Mouse (Mus musculus) hindbrain, postnatal 0 days (tissue): ENCODE results near the gene Lrp8. TPM values are rescaled to one million over a fixed set of nuclear protein-coding genes. Genes with fewer than 3 reads are reported as not detected.

Experiments
- ATAC-seq: fragments of 200-750 bp; cut with Nextera tagmentation; 2 replicates; pipeline ENCODE4 v1.8.0; 2017; ENCODE audit warnings: mild to moderate bottlenecking, moderate TSS enrichment, moderate library complexity
- DNase-seq: peaks from one replicate; pipeline ENCODE4 v3.0.0-alpha.2; 2015; ENCODE audit warnings: low spot score
- H3K27ac ChIP-seq: fragments of 300-500 bp; sonication (generic); 2 replicates; pipeline ENCODE4 v1.5.1; 2014; ENCODE audit warnings: mild to moderate bottlenecking
- H3K27me3 ChIP-seq: fragments of 300-500 bp; sonication (generic); 2 replicates; pipeline ENCODE4 v1.6.1; 2014; ENCODE audit warnings: low read length, mixed read lengths; ENCODE audit not compliant: insufficient read depth
- H3K36me3 ChIP-seq: fragments of 300-500 bp; sonication (generic); 2 replicates; pipeline ENCODE4 v1.6.1; 2014; ENCODE audit warnings: low read length, mixed read lengths; ENCODE audit not compliant: insufficient read depth
- H3K4me1 ChIP-seq: fragments of 300-500 bp; sonication (generic); 2 replicates; pipeline ENCODE4 v1.6.1; 2014; ENCODE audit warnings: antibody characterized with exemption, low read length, mixed read lengths; ENCODE audit not compliant: insufficient read depth
- H3K4me2 ChIP-seq: fragments of 300-500 bp; sonication (generic); 2 replicates; pipeline ENCODE4 v1.6.1; 2014; ENCODE audit warnings: low read depth, mild to moderate bottlenecking, low read length, moderate library complexity, mixed read lengths
- H3K4me3 ChIP-seq: fragments of 300-500 bp; sonication (generic); 2 replicates; pipeline ENCODE4 v1.5.1; 2014; ENCODE audit warnings: low read length
- H3K9ac ChIP-seq: fragments of 300-500 bp; sonication (generic); replicated peaks from 2 replicates; pipeline ENCODE4 v1.6.1; 2014; ENCODE audit warnings: mild to moderate bottlenecking, low read length, moderate library complexity, mixed read lengths
- H3K9me3 ChIP-seq: fragments of 300-500 bp; sonication (generic); 2 replicates; pipeline ENCODE4 v1.6.1; 2016; ENCODE audit warnings: low read length, mixed read lengths
- CTCF ChIP-seq: IDR thresholded peaks from 2 replicates; pipeline ENCODE4 v1.5.1; 2016; ENCODE audit warnings: antibody characterized with exemption, control low read depth, low read depth
- WGBS: fragments of 180-500 bp; shearing (Covaris S2); extraction: QIAGEN DNeasy Blood & Tissue Kit; methylation state at CpG from one replicate; pipeline ENCODE4 v1.1.7; 2014; 5-methylcytosine and 5-hydroxymethylcytosine counted together
- polyA plus RNA-seq: library from polyadenylated mRNA; unstranded; fragments of >200 nt; fragmentation: Nextera tagmentation; extraction: Ambion mirVana; gene quantifications from 2 replicates; pipeline ENCODE4 v1.2.1, GENCODE M21; 2015
- total RNA-seq: library from RNA; depleted of rRNA; stranded (reverse); fragments of >200 nt; gene quantifications from 2 replicates; pipeline ENCODE4 v1.2.3, GENCODE M21; 2014

The Lrp8 gene
- total and polyA plus RNA-seq, 2 experiments from 2014 or later: 33.9 to 62.2 TPM

GRCm38 (mm10) chr4:107807796-107808195 lies 5.7 kb downstream of the Lrp8 start:
- H3K9ac ChIP-seq: no peak overlapping the region
- no peak overlapping the region for H3K4me3 ChIP-seq
- DNase-seq (no peak), ATAC-seq (no peak)
- peaks cover 34% of the 10 kb centered on the region for H3K4me1 ChIP-seq
- 75% methylated on average over 4 of the region's 4 CpGs for WGBS
- H3K27me3 ChIP-seq: no peaks in the 10 kb centered on the region
- H3K9me3 ChIP-seq: no peaks in the 10 kb centered on the region
- no peak overlapping the region for H3K4me2 ChIP-seq
- no peak overlapping the region for H3K27ac ChIP-seq
- 0 out of 2 replicates have a peak, but pooled peaks have one; percentile 5 for TF ChIP-seq CTCF
- no peaks in the 10 kb centered on the region; the same call in 1 of the 2 replicates for H3K36me3 ChIP-seq

DNA sequence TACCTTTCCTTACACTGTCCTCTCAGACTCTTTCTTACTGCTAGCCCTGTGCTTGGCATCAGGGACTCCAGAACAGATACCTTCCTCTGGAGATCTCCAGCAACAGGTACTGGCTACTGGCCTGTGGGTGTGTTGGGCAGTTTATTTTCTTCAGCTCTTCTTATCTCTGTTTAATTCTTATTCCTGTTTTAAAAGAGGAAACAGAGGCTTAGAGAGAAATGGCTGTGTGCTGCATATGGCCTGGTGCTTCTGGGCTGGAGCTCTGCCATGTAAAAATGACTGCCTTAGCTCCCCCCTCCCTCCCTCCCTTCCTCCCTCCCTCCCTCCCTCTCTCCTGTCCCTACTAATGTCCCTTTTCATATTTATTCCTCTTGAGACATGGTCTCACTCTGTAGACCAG lies 6.6 kb downstream of the Lrp8 start:
- Histone ChIP-seq H3K4me1 (peaks cover 34% of the 10 kb centered on the region), H3K27ac (no peak overlapping the region), H3K9me3 (no peaks in the 10 kb centered on the region), H3K4me2 (no peak overlapping the region), H3K4me3 (no peak overlapping the region), H3K36me3 (no peaks in the 10 kb centered on the region; the same call in 1 of the 2 replicates), H3K9ac (no peak overlapping the region), H3K27me3 (no peaks in the 10 kb centered on the region)
- DNase-seq (no peak), ATAC-seq (no peak)
- TF ChIP-seq CTCF: no peak

- H3K36me3 ChIP-seq: no peaks in the 10 kb centered on the region
- 0 out of 2 replicates have a peak overlapping the region, but pooled peaks have one; percentile 16 for H3K27ac ChIP-seq
- no peak overlapping the region for H3K4me2 ChIP-seq
- no peaks in the 10 kb centered on the region for H3K9me3 ChIP-seq
- H3K4me1 ChIP-seq: peaks cover 17% of the 10 kb centered on the region; the same call in 1 of the 2 replicates
- no peaks in the 10 kb centered on the region for H3K27me3 ChIP-seq
- TF ChIP-seq CTCF: no peak
- H3K9ac ChIP-seq: no peak overlapping the region
- DNase-seq (no peak), ATAC-seq (no peak)
- 84% methylated on average over 3 of the region's 3 CpGs for WGBS
- no peak overlapping the region for H3K4me3 ChIP-seq
Observed at GRCm38 (mm10) chr4:107811006-107811405, 8.9 kb downstream of the Lrp8 start.

DNA sequence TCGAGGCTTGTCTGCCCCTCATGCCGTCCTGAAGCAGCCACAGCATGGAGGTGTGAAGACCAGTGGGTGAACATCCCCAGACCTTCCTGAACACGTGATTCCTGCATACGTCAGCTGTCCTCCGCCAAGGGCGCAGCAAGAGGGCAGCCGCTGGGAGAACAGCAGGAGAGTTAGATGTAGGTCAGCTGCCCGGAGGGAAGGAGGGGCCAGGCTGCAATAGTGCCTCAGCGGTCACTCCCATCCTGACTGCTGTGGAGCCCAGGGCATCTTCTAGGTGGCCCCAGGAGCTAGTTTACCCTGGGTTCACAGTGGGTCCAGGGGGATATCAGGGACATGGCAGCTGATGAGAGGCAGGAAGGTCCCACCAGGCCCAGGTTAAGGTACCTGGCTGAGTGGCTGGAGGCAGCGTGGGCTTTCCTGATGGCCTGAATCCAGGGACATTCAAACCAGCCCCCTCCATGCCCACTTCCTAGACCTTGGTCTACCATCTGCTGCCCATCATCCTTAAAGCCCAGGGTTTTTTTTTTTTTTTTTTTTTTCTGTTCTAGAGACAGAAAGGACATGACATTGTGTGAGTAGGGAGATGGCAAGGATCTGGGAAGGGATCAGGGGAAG lies 9.8 kb downstream of the Lrp8 start:
- Histone ChIP-seq H3K9ac (no peak overlapping the region), H3K9me3 (no peaks in the 10 kb centered on the region), H3K27ac (0 out of 2 replicates have a peak overlapping the region, but pooled peaks have one; percentile 16), H3K27me3 (no peaks in the 10 kb centered on the region), H3K36me3 (no peaks in the 10 kb centered on the region), H3K4me2 (no peak overlapping the region), H3K4me1 (peaks cover 9% of the 10 kb centered on the region; the same call in 1 of the 2 replicates), H3K4me3 (no peak overlapping the region)
- DNase-seq: peak; percentile 30
- ATAC-seq: no peak
- no peak for TF ChIP-seq CTCF
- 38% methylated on average over 10 of the region's 10 CpGs for WGBS

- TF ChIP-seq CTCF: no peak
- no peaks in the 10 kb centered on the region for H3K27me3 ChIP-seq
- DNase-seq (no peak), ATAC-seq (no peak)
- H3K4me2 ChIP-seq: no peak overlapping the region
- H3K27ac ChIP-seq: no peak overlapping the region
- no peaks in the 10 kb centered on the region for H3K36me3 ChIP-seq
- H3K9ac ChIP-seq: no peak overlapping the region
- peaks cover 10% of the 10 kb centered on the region; the same call in 1 of the 2 replicates for H3K4me1 ChIP-seq
- no peaks in the 10 kb centered on the region for H3K9me3 ChIP-seq
- WGBS: 47% methylated on average over 6 of the region's 6 CpGs
- H3K4me3 ChIP-seq: no peak overlapping the region
Observed at GRCm38 (mm10) chr4:107812336-107812735, 10.3 kb downstream of the Lrp8 start.

DNA sequence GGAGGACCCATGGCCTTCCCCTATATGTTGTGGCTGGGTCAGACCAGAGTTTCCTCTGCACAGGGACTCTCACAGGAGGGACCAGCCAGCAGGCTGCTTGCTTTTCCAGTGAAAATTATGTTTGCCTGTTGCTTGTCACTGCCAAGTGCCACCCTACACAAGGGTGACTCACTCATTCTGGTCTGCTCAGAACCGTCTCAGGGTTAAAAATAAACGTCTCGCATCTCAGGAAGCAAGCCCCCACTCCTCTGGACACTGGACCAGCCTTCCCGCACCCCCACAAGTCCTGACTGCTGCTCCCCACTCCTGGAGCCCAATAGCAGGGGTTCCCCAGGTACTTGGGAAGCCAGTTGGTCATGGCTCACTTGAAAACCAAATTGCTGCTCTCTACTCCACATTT lies 14.4 kb downstream of the Lrp8 start:
- no peak for ATAC-seq
- no peak for DNase-seq
- Histone ChIP-seq H3K9me3 (no peaks in the 10 kb centered on the region), H3K4me3 (no peak overlapping the region), H3K27ac (no peak overlapping the region), H3K36me3 (no peaks in the 10 kb centered on the region), H3K4me1 (peaks cover 36% of the 10 kb centered on the region), H3K4me2 (no peak overlapping the region), H3K27me3 (no peaks in the 10 kb centered on the region), H3K9ac (no peak overlapping the region)
- no peak for TF ChIP-seq CTCF
- WGBS: 65% methylated on average over 4 of the region's 4 CpGs

DNA sequence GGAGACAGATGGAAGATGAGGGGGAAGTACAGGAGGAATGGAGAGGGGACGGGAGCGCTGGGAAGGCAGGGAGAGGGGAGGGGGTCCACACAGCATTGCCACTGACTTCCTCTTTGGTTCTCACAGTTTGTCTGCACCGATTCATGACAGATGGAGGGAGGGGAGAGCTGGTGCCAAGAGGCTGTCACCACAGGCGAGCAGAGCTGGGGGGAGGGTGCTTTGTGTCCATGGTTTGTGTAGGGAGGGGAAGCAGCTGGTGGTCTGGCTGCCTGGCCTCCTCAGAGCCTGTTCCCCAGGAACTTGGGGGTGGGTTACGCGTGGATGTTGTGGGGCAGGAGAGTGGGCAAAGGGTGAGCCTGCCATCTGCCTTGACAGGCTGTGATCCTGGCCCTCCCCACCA lies 15.4 kb downstream of the Lrp8 start:
- WGBS: 18% methylated on average over 6 of the region's 6 CpGs
- peaks cover 39% of the 10 kb centered on the region for H3K4me1 ChIP-seq
- no peaks in the 10 kb centered on the region for H3K36me3 ChIP-seq
- TF ChIP-seq CTCF: no peak
- ATAC-seq (peak; percentile 46), DNase-seq (peak; percentile 79)
- H3K9ac ChIP-seq: no peak overlapping the region
- no peaks in the 10 kb centered on the region for H3K9me3 ChIP-seq
- H3K4me3 ChIP-seq: no peak overlapping the region
- no peaks in the 10 kb centered on the region for H3K27me3 ChIP-seq
- H3K27ac ChIP-seq: peak overlapping the region; percentile 48; the same call in 1 of the 2 replicates
- H3K4me2 ChIP-seq: no peak overlapping the region
